Mouse (Mus musculus) yolk sac, embryonic 10.5 days (tissue): ENCODE measurements around the gene Zfp622.

ENCODE experiments used
- DNase-seq: peaks from one replicate; pipeline ENCODE4 v3.0.0-alpha.2; 2017; ENCODE audit warnings: low spot score

Zfp622 gene

DNA sequence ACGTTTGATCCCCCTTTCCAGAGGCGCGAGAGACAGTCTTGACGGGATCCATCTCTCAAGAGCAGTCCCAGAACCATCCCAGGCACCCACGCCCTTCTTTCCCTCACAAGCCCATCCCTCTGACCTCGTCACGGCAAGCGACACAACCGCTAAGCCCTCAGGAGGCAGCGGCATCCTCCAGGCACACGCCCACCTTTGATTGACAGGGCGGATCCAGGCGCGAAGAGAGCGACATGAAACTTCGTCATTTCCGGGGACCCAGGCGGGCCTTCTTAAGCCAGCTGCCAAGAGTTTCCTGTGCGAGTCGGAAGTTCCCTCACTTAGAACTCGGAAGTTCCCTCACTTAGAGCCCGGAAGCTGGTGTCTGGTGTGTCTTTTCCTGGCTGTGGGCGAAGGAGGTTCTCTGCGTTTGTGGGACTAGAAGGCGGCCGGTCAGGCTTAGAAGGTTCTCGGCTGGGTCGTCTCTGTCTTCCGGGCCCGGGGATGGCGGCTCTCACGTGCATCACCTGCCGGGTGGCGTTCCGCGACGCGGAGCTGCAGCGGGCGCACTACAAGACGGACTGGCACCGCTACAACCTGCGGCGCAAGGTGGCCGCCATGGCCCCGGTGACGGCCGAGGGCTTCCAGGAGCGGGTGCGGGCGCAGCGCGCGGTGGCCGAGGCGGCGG lies at the start of gene Zfp622:
Gene Zfp622, plus strand, starts transcription at position 300 of the 667 bp plus-strand sequence.
- DNase-seq = peak; percentile 97

DNA sequence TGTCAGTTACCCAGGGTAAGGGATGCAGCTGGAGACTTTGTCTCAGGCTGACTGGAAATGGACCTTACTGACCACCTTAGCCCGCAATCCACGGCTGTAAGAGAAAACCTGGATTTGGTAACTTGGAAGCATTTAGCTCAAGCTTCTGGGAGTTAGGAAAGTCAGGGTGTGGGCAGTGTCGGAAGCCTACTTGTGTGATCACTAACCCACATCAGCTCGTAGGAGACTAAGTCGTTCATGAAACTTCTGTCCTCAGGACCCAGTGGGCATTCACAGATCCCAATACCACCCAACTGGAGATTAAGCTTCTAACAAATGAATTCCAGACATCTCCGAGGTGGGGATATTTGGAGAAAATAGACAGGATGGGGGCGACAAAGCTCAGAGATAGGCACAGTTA lies 49.8 kb upstream of the Zfp622 start:
- no peak for DNase-seq

DNA sequence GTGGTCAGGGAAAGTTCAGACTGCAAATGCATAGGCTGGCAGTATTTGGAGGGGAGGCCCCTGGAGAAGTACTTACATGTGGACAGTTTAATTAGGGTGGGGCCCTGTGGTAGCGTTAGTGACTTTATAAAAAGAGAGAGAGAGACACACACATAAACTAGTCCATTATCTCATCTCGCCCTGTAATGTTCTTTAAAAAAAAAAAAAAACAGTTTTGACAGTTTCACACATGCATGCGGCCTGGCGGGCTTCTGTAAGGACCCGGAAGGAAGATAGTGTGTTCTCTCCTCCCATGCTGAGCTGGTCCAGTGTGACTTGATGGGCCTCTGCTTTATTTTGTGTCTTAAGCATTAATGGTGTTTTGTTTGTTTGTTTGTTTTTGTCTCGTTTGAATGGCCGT lies 45.7 kb upstream of the Zfp622 start:
- no peak for DNase-seq

DNA sequence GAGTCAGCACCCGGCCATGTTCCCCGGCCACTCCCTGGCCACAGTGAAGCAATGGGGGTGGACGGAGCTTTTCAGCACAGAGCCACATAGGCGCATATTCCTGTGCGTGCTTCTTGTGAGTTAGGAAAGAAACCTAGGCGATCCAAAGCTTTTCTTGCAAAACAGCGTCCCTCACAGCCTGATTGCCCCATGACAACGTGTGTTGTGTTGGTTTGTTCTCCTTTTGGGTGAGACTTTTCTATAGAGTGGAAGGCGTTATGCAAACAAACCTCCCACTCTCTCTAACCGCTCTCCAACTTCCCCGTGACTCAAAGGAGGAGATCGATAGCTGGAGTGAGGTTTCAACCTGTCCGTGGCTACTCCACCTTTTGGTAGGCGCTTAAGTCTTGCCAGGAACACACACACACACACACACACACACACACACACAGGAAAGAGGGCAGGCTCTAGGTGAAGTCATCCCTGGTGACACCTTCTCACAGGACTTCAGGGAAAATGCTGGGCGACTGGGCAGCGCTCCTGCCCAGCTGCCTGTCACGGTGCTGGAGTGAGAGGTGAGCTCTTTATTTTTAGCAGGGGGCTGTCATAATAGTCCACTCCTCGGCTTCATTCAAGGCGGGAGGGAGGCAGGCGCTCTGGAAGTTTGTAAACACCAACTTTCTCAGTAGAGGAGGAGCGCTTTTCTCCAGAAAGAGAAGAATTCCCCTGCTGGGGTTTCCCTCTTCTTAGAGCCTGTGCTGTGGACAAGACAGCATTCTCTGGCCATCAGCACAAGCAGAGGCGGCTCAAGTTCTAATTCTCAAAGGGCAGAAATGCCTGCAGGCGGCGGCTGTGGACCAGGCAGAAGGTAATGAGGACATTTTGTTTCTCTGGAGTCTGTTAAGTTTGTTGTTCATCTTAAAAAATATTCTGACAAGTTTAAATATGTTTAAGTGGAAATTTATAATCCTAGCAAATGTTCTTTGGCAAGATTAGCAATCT lies 43.5 kb upstream of the Zfp622 start:
- DNase-seq = peak; percentile 17

DNA sequence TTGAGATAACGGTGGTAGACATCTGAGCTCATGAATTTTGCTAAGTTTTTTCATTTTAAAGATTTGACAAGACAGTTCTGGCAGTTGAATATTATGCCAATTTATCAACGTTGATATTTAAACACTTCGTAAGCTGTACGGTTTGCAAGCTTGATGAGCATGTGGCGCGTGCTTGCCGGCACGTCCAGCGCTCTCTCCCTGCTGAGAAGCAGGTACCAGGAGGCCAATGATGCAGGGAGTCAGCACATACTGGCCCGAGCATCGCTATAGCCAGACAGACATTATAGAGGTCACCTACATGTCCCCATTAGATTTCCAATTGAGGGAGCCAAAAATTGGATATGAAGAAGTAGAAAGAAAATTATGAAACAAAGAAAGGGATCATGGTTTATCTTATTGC lies 42.7 kb upstream of the Zfp622 start:
- no peak for DNase-seq

DNA sequence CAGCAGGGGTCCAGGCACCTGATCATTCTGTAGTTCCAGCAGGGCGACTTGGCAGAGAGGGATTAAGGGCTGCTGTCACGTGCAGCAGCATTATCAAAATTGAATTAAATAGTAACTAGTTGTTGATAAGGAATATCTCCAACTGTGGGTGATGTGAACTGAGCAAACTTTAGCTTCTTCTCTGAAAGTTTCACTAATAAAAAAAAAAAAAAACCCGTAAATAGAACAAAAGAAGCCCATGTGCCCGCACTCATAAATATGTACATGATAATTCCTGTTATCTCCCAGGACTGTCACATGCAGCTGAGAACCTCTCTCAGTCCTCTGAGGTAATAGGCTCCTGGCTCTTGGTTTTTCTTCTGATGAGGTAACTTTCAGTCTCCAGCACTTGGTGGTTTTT lies 41.8 kb upstream of the Zfp622 start:
- no peak for DNase-seq

DNA sequence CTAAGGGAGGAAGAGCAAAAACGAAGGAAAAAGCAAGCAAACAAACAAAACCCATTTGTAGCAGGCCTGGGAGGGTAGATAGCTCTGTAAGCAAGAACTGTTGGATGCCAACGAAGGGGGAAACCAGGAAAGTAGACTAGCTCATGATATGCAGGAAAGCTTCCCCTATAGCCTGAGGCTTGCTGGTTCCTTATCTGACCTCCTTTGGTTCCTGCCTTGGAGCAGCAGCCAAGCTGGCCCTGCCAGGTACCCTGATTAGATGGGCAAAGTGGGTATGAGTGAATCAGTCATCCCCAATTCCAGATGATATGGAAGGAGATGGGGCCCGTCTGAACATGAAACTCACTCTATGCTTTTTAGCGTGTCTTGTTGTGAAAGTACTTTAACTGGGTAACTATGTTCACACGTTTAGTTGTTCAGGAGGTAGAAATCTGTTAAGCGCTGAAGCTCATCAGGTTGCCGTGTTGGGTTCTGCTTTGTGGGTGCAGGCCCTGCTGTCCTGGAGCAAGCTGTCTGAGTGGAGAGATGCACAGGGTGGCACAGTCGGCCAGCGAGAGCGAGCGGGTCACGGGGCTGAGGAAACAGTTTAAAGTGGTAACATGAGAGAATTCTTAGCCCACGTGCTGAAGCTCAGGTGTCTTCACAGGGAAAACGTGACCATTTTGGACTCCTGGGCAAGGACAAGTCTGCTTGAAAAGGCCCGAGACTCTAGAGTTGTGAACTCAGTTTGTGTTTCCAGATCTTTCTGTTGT lies 40.6 kb upstream of the Zfp622 start:
- DNase-seq = no peak

DNA sequence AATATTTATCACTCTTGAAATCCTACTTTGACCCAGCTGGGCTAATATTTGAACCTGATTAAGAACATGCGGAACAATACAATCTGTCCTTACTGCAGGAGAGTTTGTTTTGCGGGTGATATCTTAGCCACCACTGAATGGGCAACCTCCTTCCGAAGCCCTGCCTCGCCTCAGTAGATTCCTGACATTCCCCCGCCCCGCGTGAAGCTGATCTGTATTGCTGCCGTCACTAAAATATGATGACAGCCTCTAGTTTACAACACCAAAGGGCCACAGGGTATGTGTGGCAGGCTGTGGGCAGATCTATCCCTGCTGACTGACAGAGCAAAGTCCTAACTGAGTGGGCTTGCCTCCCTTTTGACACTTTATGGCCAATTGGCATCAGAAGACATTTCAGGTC lies 38.9 kb upstream of the Zfp622 start:
- DNase-seq = no peak

DNA sequence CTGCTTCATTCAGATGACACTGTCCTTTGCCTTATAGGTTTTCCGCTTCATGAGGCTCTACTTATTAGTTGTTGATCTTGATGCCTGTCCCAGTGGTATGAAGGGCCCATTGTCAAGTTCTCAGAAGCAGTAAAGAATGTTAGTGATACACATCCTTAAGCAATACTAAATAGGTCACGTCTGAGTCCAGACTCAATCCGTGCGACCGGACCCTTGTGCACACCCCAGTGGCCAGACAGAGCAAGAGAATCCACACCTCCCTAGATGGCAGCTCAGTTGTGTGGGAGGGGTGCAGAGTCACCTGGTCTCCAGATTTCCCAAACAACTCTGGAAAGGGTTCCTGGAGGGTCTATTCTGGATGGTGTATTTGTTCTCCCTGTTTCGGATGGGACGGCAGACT lies 37.7 kb upstream of the Zfp622 start:
- DNase-seq = no peak

DNA sequence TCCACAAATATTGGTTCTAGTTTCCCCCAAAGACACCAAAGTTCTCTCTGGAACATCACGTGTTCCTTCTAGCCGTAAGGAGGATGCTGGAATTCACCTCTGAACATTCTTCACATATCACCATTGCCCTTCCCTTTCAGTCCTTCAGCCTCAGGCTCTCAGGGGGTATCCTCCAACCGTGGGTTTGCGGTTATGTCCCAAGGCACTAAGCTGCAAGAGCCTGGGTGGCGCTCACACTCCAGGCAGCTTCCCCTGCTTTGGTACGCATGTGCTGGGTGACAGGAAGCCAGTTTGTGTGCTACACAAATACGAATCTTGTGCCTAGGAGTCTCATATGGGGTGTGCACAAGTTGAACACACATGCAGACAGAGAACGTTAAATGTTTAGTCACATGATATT lies 36.8 kb upstream of the Zfp622 start:
- no peak for DNase-seq

DNA sequence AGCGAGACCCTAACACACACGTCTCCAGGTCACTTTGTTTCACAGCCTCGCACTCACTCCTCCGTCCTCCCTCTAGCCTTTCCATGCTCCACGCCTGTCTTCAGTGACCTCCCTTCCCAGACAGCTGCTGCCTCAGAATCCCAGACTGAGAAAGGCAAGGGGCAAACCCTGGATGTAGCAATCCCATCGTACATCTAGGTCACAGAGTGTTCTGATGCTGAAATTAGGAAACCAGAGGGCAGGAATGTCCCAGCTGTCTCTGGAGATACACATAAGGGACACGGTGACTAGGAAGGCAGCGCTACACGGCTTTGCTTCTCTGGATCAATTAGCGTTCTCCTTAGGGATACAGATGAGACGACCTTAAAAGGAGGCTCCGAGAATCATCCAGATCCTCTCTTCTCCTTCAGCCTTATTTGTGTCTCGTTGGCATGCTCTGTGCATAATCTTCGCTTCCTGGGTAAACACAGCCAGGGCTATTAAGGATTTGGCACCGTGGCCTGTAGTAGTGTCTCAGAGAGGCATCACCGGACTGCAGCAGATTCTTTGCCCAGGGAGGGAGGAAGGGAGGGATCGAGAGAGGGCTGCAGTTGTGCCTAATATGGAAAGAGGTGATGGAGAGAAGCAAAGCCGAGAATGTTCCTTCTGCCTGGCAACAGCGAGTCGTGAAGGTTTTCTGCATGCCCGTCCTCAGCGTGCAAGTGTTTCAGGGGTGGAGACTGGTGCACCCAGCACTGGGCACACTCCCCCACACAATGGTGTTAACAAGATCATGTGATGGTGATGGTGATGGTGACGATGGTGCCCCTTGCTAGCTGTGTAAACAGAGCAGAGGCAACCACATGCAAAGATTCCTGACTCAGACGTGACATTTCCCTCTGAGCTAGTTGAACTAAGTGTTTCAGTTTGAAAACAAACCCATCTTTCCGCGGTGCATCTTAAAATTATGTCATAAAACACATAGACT lies 35.6 kb upstream of the Zfp622 start:
- DNase-seq = no peak

- no peak for DNase-seq
Observed at GRCm38 (mm10) chr15:25949696-25950095, 34.5 kb upstream of the Zfp622 start.

GRCm38 (mm10) chr15:25950584-25950983 lies 33.6 kb upstream of the Zfp622 start:
- DNase-seq = no peak

DNA sequence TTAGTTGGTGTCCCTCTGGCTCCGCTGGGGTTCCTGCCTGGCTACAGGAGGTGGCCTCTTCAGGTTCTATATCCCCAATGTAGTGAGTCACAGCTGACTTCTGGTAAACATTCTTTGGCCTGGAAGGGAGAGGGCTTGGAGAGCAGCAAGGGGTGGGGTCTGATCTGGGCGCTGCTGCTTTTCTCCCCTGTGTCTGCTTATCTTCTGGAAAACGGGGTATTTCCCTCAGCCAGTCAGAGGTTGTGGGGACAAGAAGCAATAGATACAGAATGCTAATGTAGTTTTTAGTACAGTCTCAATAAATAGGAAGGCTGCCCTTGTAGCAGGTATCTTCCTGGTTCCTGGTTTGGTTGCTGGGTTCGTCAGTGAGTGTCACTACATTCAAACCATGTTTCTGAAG lies 33.1 kb upstream of the Zfp622 start:
- DNase-seq = no peak

- no peak for DNase-seq
Observed at GRCm38 (mm10) chr15:25956001-25956400, 28.2 kb upstream of the Zfp622 start.

GRCm38 (mm10) chr15:25956422-25957117 lies 27.6 kb upstream of the Zfp622 start:
- no peak for DNase-seq

DNA sequence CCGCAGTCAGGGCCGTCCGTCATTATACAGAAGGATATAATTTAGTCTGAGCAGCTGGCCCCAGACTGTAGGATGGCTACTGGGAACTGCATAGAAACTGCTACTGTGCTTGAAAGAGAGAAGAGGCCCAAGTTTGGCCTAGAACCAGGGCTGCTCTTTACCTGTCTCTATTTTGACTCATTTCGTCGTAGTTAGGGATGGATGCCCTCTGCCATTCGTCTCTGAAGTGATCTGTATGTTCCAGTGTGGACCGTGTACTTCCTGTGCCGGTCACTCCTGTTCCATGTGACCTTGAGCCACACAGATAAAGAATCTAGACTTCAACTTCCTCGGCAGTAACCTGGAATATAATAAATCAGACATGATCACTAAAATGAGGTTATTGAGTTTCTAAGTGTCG lies 26.5 kb upstream of the Zfp622 start:
- no peak for DNase-seq

DNA sequence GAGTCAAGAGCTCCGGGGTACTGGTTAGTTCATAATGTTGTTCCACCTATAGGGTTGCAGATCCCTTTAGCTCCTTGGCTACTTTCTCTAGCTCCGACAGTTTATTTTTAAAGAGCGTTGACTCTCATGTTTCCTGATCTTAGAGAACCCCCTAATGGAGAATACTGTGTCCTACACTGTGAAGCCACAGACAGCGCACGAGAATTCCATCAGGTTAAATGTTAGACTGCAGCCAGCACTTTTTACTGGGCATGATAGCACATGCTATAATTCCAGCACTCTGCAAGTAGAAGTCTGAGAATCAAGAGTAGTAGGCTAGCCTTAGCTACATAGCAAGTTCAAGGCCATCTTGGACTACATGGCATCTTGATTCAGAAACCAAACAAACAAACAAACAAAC lies 24.8 kb upstream of the Zfp622 start:
- peak; percentile 29 for DNase-seq

- no peak for DNase-seq
Observed at GRCm38 (mm10) chr15:25960231-25960630, 23.9 kb upstream of the Zfp622 start.

- no peak for DNase-seq
Observed at GRCm38 (mm10) chr15:25966220-25966774, 17.9 kb upstream of the Zfp622 start.
